Mouse (Mus musculus) erythroblast, embryonic 14.5 days (primary cell): ENCODE results near the gene Zfp689. TPM values are rescaled to one million over a fixed set of nuclear protein-coding genes. Genes with fewer than 3 reads are reported as not detected.

Source experiments
- H3K27me3 ChIP-seq: 2 replicates; pipeline ENCODE4 v1.6.1; 2012; ENCODE audit warnings: inconsistent platforms; ENCODE audit not compliant: control insufficient read depth
- H3K36me3 ChIP-seq: 2 replicates; pipeline ENCODE4 v1.6.1; 2012; ENCODE audit warnings: mild to moderate bottlenecking, inconsistent platforms; ENCODE audit not compliant: control insufficient read depth
- H3K4me1 ChIP-seq: 2 replicates; pipeline ENCODE4 v1.6.1; 2012; ENCODE audit warnings: inconsistent platforms; ENCODE audit not compliant: control insufficient read depth
- H3K4me3 ChIP-seq: replicated peaks from 2 replicates; pipeline ENCODE3; 2012; ENCODE audit warnings: moderate library complexity, mild to moderate bottlenecking, inconsistent platforms
- H3K9me3 ChIP-seq: 2 replicates; pipeline ENCODE4 v1.6.1; 2012; ENCODE audit warnings: low read length, inconsistent platforms, mixed read lengths; ENCODE audit not compliant: control insufficient read depth
- GATA1 ChIP-seq: IDR thresholded peaks from 2 replicates; pipeline ENCODE4 v1.6.1; 2012; ENCODE audit warnings: low read length, inconsistent platforms, mixed read lengths
- TAL1 ChIP-seq: IDR thresholded peaks from 3 replicates; pipeline ENCODE4 v1.6.1; 2012; ENCODE audit warnings: low read length, inconsistent platforms, mixed read lengths
- polyA plus RNA-seq: library from polyadenylated mRNA; stranded (reverse); fragments of >175 nt; gene quantifications from 2 replicates; pipeline ENCODE4 v1.2.3, GENCODE M21; 2012

The Zfp689 gene
- polyA plus RNA-seq, 1 experiment, result 2.1 TPM

DNA sequence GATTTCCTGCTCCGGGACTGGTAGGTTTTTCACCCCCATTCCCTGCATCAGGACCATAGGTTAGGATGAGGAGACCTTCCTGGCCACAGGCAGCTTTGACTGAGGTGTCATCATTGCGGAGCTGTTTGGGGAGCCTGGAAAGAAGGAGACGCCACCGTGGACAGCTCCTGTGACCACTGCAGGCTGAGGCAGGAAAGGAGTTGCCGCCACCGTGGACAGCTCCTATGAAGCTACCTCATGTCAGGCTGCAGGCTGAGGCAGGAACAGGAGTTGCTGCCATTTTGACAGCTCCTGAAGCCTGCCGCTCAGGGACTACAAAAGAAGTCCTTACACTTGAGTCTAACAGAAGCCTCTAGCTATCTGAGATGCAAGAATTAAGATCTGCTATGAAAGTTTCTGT is 5.9 kb upstream of the Zfp689 start:
- Histone ChIP-seq H3K9me3 (peaks cover 10% of the 10 kb centered on the region), H3K36me3 (peaks cover 78% of the 10 kb centered on the region), H3K4me3 (no peak overlapping the region), H3K4me1 (peaks cover 52% of the 10 kb centered on the region), H3K27me3 (no peaks in the 10 kb centered on the region)
- TF ChIP-seq GATA1 (no peak), TAL1 (no peak)

DNA sequence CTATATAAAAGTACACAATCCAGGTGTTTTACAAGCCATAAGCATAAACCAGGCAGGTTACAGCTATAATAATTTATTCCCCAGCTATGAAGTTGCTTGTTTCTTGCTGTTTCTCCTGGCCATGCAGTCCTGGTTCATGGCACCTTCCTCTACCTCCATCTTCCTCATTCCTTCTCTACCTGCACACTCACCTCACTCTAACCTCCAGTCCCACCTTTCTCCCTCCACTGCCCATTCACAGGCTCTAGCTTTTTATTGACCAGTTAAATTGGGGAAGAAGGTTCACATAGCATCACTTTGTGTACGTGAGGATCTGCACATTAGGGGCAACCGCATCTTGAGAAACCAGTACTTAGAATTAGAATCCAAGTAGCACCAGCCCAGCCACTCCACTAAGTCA is 4.1 kb upstream of the Zfp689 start:
- H3K36me3 ChIP-seq, result peaks cover 64% of the 10 kb centered on the region
- H3K4me1 ChIP-seq, result peaks cover 48% of the 10 kb centered on the region
- H3K9me3 ChIP-seq, result peaks cover 10% of the 10 kb centered on the region
- no peak for TF ChIP-seq GATA1
- TF ChIP-seq TAL1, result no peak
- H3K27me3 ChIP-seq, result no peaks in the 10 kb centered on the region
- H3K4me3 ChIP-seq, result no peak overlapping the region

DNA sequence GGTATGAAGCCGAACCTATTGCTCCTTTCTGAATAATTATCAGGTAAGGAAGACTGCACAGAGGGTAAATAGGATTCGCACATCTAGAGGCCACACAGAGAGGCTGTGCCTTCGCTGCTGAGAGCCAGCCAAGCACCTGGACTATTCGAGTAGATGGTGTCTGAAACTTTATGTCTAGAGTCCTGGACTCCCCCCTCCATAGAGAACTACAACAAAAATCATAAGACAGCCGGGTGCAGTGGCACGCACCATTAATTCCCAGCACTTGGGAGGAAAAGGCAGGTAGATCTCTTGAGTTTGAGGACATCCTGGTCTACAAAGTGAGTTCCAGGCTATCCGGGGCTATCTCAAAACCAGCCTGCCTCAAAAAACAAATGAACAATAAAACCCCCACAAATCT is 1.0 kb upstream of the Zfp689 start:
- H3K4me3 ChIP-seq, result peak overlapping the region; percentile 82
- no peaks in the 10 kb centered on the region for H3K27me3 ChIP-seq
- no peaks in the 10 kb centered on the region for H3K9me3 ChIP-seq
- peaks cover 59% of the 10 kb centered on the region for H3K4me1 ChIP-seq
- TF ChIP-seq GATA1 (no peak), TAL1 (no peak)
- H3K36me3 ChIP-seq, result peaks cover 62% of the 10 kb centered on the region

DNA sequence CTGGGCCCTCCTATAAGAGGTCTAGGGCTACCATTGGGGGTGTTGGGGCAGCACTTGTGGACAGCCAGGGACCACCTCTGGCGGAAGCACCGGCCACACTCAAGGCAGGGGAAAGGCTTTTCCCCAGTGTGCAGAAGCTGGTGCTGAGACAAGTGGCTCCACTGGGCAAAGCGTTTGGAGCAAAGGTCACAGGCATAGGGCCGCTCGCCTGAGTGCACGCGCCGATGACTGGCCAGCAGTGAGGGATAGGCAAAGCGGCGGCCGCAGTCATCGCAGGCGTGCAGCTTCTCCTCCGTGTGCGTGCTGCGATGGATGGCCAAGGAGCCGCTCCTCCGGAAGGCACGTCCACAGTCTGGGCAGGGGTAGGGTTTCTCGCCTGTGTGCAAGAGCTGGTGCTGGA is 5.0 kb downstream of the Zfp689 start:
- Histone ChIP-seq H3K4me3 (no peak overlapping the region), H3K27me3 (no peaks in the 10 kb centered on the region; the same call in 1 of the 2 replicates), H3K4me1 (peaks cover 22% of the 10 kb centered on the region), H3K36me3 (peaks cover 51% of the 10 kb centered on the region), H3K9me3 (peaks cover 5% of the 10 kb centered on the region)
- no peak for TF ChIP-seq TAL1
- TF ChIP-seq GATA1, result no peak

DNA sequence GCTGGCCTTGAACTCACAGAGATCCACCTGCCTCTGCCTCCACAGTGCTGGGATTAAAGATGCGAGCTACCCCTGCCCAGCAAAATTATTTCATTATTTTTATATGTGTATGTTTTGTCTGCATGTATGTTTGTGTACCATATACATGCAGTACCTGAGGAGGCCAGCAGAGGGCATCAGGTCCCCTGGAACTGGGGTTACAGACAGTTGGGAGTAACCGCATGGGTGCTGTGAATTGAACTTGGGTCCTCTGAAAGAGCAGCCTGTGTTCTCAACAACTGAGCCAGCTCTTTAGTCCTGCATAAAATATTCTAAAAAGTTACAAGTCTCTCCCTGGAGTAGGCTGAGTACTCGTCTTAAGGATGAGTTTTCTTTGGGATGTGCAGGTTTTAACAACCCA is 11.2 kb downstream of the Zfp689 start:
- Histone ChIP-seq H3K4me1 (no peaks in the 10 kb centered on the region), H3K27me3 (peaks cover 1% of the 10 kb centered on the region), H3K36me3 (peaks cover 6% of the 10 kb centered on the region), H3K9me3 (peaks cover 18% of the 10 kb centered on the region), H3K4me3 (no peak overlapping the region)
- TF ChIP-seq GATA1, result no peak
- TF ChIP-seq TAL1, result no peak

DNA sequence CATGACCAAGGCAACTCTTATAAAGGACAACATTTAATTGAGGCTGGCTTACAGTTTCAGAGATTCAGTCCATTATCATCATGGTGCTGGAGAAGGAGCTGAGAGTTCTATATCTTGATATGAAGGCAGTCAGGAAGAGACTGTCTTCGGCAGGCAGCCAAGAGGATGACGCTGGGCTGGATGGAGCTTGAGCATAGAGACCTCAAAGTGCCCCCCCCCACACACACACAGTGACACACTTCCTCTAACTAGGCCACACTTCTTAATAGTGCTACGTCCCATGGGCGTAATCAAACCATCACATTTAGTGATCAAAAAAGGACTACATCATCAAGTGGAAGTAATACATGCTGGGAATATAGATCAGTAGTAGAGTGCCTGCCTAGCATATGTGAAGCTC is 13.8 kb downstream of the Zfp689 start:
- Histone ChIP-seq H3K36me3 (no peaks in the 10 kb centered on the region), H3K4me1 (no peaks in the 10 kb centered on the region), H3K9me3 (peaks cover 18% of the 10 kb centered on the region), H3K4me3 (no peak overlapping the region), H3K27me3 (peaks cover 12% of the 10 kb centered on the region)
- TF ChIP-seq TAL1 (no peak), GATA1 (no peak)

DNA sequence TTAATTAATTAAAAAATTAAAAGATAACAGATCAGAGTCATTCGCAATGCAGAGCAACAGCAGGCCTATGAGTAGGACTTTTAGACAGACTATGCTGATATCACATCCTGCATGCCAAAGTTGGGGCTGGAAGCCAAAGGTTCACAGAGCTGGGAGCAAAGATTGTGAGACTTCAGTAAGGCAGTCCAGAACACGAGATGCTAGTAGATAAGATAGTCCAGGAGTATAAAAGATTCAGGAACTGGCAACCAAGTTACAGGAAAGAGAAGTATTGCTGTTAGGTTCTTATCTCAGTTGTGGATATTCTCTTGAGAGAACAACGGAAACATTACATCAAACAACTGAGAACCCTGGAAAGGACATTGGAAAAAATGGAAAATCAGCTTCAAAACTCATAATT is 22.6 kb downstream of the Zfp689 start:
- Histone ChIP-seq H3K4me1 (peaks cover 20% of the 10 kb centered on the region), H3K36me3 (no peaks in the 10 kb centered on the region), H3K4me3 (no peak overlapping the region), H3K9me3 (no peaks in the 10 kb centered on the region), H3K27me3 (peaks cover 21% of the 10 kb centered on the region)
- TF ChIP-seq TAL1 (no peak), GATA1 (no peak)

DNA sequence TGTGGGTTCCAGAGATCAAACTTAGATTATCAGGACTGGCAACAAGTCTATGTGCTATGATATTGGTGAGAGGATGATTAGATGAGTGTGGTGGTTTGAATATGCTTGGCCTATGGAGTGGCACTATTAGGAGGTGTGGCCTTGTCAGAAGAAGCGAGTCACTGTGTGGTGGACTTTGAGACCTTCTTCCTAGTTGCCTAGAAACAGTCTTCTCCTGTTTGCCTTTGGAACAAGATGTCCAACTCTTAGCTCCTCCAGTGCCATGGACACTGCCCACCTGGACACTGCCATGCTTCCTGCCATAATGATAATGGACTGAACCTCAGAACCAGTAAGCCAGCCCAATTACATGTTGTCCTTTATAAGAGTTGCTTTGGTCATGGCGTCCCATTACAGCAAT is 23.0 kb downstream of the Zfp689 start:
- Histone ChIP-seq H3K27me3 (peaks cover 21% of the 10 kb centered on the region), H3K9me3 (no peaks in the 10 kb centered on the region), H3K4me1 (peaks cover 25% of the 10 kb centered on the region), H3K36me3 (no peaks in the 10 kb centered on the region), H3K4me3 (no peak overlapping the region)
- TF ChIP-seq TAL1, result no peak
- TF ChIP-seq GATA1, result no peak

DNA sequence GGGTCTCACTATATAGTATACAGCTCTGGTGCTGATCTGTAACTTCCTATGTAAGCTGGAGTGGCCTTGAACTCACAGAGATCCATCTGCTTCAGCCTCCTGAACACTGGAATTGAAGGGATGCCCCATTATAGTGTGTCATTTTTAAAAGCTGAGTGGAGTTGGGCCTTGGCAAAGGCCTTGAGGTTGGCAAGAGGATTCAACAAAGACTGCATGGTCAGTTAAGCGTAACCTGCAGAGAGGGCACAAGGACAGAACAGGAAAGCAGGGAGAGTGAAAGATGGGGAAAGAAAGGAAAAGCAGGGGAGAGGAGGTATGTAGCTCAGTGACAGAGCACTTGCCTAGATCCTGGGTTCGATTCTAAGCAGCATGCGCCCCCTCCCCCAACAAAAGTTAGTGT is 23.7 kb downstream of the Zfp689 start:
- peaks cover 3% of the 10 kb centered on the region for H3K36me3 ChIP-seq
- no peak overlapping the region for H3K4me3 ChIP-seq
- peaks cover 31% of the 10 kb centered on the region for H3K4me1 ChIP-seq
- H3K27me3 ChIP-seq, result peaks cover 15% of the 10 kb centered on the region
- H3K9me3 ChIP-seq, result no peaks in the 10 kb centered on the region
- no peak for TF ChIP-seq GATA1
- no peak for TF ChIP-seq TAL1

DNA sequence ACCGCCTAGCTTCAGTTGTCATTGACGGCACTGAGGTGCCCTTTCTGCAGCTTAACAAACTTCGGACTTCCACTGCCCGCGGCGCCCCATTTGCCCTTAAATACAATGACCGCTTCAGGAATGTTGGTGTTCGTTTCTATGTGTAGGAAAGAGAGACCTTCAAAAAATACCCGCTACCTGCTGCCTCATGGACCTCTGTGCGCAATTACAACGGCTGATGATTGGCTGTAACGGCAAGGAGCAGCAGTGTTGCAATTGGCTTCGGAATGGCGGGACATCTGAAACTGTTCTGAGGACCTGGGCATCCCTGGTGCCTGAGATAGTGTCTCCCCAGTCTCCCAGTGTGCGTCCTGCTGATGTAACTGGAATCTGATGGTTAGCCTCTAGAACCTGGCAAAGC is 26.7 kb downstream of the Zfp689 start:
- H3K4me3 ChIP-seq, result peak overlapping the region; percentile 93
- TF ChIP-seq GATA1 (no peak), TAL1 (no peak)
- H3K9me3 ChIP-seq, result no peaks in the 10 kb centered on the region
- peaks cover 35% of the 10 kb centered on the region for H3K4me1 ChIP-seq
- H3K36me3 ChIP-seq, result peaks cover 31% of the 10 kb centered on the region
- peaks cover 11% of the 10 kb centered on the region for H3K27me3 ChIP-seq
